7 mouse cellular contexts compared by ENCODE assay signal in genomic region chr1:63729796-63730195, GRCm38 (mm10). TPM values are rescaled to one million over a fixed set of nuclear protein-coding genes. Genes with fewer than 3 reads are reported as not detected.
DNase-seq lines count a peak whose midpoint lies in the region; ATAC-seq and TF ChIP-seq lines count a peak whose summit lies in the region.

No protein-coding gene starts in this region.

- 0 out of 2 replicates have a peak, but pooled peaks have one; percentile 45 for ATAC-seq in lung, embryonic 14.5 days (ENCODE audit: insufficient read depth)
- ATAC-seq in embryonic facial prominence, embryonic 15.5 days (ENCODE audit: insufficient number of reproducible peaks, low FRiP score, low TSS enrichment, low read depth): no peak
- no peak; the same call in 1 of the 2 replicates for ATAC-seq in intestine, embryonic 15.5 days
- peak; percentile 30; the same call in 1 of the 2 replicates for ATAC-seq in neural tube, embryonic 13.5 days (ENCODE audit: low read depth)
- no peak for ATAC-seq in cerebellum, adult (ENCODE audit: insufficient number of reproducible peaks, low FRiP score, low TSS enrichment)

- peak overlapping the region; percentile 74 for H3K9ac ChIP-seq in lung, embryonic 14.5 days
- H3K9ac ChIP-seq in embryonic facial prominence, embryonic 15.5 days: 0 out of 2 replicates have a peak overlapping the region, but pooled peaks have one; percentile 4
- H3K9ac ChIP-seq in intestine, embryonic 15.5 days: 0 out of 2 replicates have a peak overlapping the region, but pooled peaks have one; percentile 11
- peak overlapping the region; percentile 53; the same call in 1 of the 2 replicates for H3K9ac ChIP-seq in neural tube, embryonic 13.5 days

- no peak for DNase-seq in lung, embryonic 14.5 days
- no peak for DNase-seq in lung, postnatal 10 days
- DNase-seq in Muller cell, postnatal 12 days (ENCODE audit: inconsistent ontology term): no peak

- no peaks in the 10 kb centered on the region for H3K36me3 ChIP-seq in lung, embryonic 14.5 days (ENCODE audit: insufficient read depth)
- H3K36me3 ChIP-seq in embryonic facial prominence, embryonic 15.5 days: no peaks in the 10 kb centered on the region
- H3K36me3 ChIP-seq in intestine, embryonic 15.5 days: no peaks in the 10 kb centered on the region
- H3K36me3 ChIP-seq in neural tube, embryonic 13.5 days: no peaks in the 10 kb centered on the region

- 49% methylated on average over 8 of the region's 8 CpGs for WGBS in lung, embryonic 14.5 days
- 47% methylated on average over 8 of the region's 8 CpGs for WGBS in embryonic facial prominence, embryonic 15.5 days
- 48% methylated on average over 8 of the region's 8 CpGs for WGBS in intestine, embryonic 15.5 days
- WGBS in neural tube, embryonic 13.5 days: 41% methylated on average over 8 of the region's 8 CpGs

- H3K4me2 ChIP-seq in lung, embryonic 14.5 days: peak overlapping the region; percentile 68
- peak overlapping the region; percentile 58 for H3K4me2 ChIP-seq in embryonic facial prominence, embryonic 15.5 days (replicated peaks)
- peak overlapping the region; percentile 64 for H3K4me2 ChIP-seq in intestine, embryonic 15.5 days (replicated peaks)
- peak overlapping the region; percentile 65 for H3K4me2 ChIP-seq in neural tube, embryonic 13.5 days

- no peaks in the 10 kb centered on the region for H3K27me3 ChIP-seq in lung, embryonic 14.5 days (ENCODE audit: insufficient read depth, low read length)
- H3K27me3 ChIP-seq in embryonic facial prominence, embryonic 15.5 days: no peaks in the 10 kb centered on the region
- no peaks in the 10 kb centered on the region for H3K27me3 ChIP-seq in intestine, embryonic 15.5 days (replicated peaks)
- peaks cover 8% of the 10 kb centered on the region; the same call in 1 of the 2 replicates for H3K27me3 ChIP-seq in neural tube, embryonic 13.5 days

- no peak for TF ChIP-seq CTCF in lung, embryonic 14.5 days (IDR thresholded peaks at IDR 0.05; ENCODE audit: low read depth)

- peak overlapping the region; percentile 73 for H3K4me3 ChIP-seq in lung, embryonic 14.5 days (ENCODE audit: low read depth, low read length)
- peak overlapping the region; percentile 60 for H3K4me3 ChIP-seq in embryonic facial prominence, embryonic 15.5 days (replicated peaks)
- H3K4me3 ChIP-seq in intestine, embryonic 15.5 days (replicated peaks): peak overlapping the region; percentile 53
- H3K4me3 ChIP-seq in neural tube, embryonic 13.5 days: peak overlapping the region; percentile 72

- no peak overlapping the region for H3K27ac ChIP-seq in lung, embryonic 14.5 days (ENCODE audit: low read depth)
- H3K27ac ChIP-seq in embryonic facial prominence, embryonic 15.5 days (replicated peaks): no peak overlapping the region
- no peak overlapping the region for H3K27ac ChIP-seq in intestine, embryonic 15.5 days
- no peak overlapping the region for H3K27ac ChIP-seq in neural tube, embryonic 13.5 days (replicated peaks)

- peaks cover 8% of the 10 kb centered on the region; the same call in 1 of the 2 replicates for H3K4me1 ChIP-seq in lung, embryonic 14.5 days (ENCODE audit: insufficient read depth)
- peaks cover 20% of the 10 kb centered on the region for H3K4me1 ChIP-seq in embryonic facial prominence, embryonic 15.5 days
- H3K4me1 ChIP-seq in intestine, embryonic 15.5 days (replicated peaks): peaks cover 6% of the 10 kb centered on the region; the same call in 1 of the 2 replicates
- H3K4me1 ChIP-seq in neural tube, embryonic 13.5 days (replicated peaks): peaks cover 31% of the 10 kb centered on the region

- H3K9me3 ChIP-seq in lung, embryonic 14.5 days (ENCODE audit: low read depth, low read length): no peaks in the 10 kb centered on the region
- H3K9me3 ChIP-seq in embryonic facial prominence, embryonic 15.5 days (replicated peaks): no peaks in the 10 kb centered on the region
- H3K9me3 ChIP-seq in intestine, embryonic 15.5 days: no peaks in the 10 kb centered on the region
- H3K9me3 ChIP-seq in neural tube, embryonic 13.5 days: no peaks in the 10 kb centered on the region

RNA-seq across cellular contexts. Expression of gene Mdh1b, which starts 0.3 kb away (rescaled TPM):
- polyA plus RNA-seq in lung, embryonic 14.5 days (2014; fragmentation: Nextera tagmentation; extraction: Ambion mirVana): not detected in 2 replicates
- 1.9 and 3.3 TPM in 2 replicates for polyA plus RNA-seq in embryonic facial prominence, embryonic 15.5 days (2015; fragmentation: Nextera tagmentation; extraction: Ambion mirVana)
- not detected in 2 replicates for polyA plus RNA-seq in intestine, embryonic 15.5 days (2015; fragmentation: Nextera tagmentation; extraction: Ambion mirVana)
- polyA plus RNA-seq in neural tube, embryonic 13.5 days (2015; fragmentation: Nextera tagmentation; extraction: Ambion mirVana): 0.25 and 0.29 TPM in 2 replicates

RNA-seq across cellular contexts. Expression of gene Fastkd2, which starts 0.6 kb away (rescaled TPM):
- 57.9 and 71.3 TPM in 2 replicates for polyA plus RNA-seq in lung, embryonic 14.5 days (2014; fragmentation: Nextera tagmentation; extraction: Ambion mirVana)
- polyA plus RNA-seq in embryonic facial prominence, embryonic 15.5 days (2015; fragmentation: Nextera tagmentation; extraction: Ambion mirVana): 44.7 and 46.0 TPM in 2 replicates
- polyA plus RNA-seq in intestine, embryonic 15.5 days (2015; fragmentation: Nextera tagmentation; extraction: Ambion mirVana): 84.2 and 86.0 TPM in 2 replicates
- polyA plus RNA-seq in neural tube, embryonic 13.5 days (2015; fragmentation: Nextera tagmentation; extraction: Ambion mirVana): 37.5 and 38.3 TPM in 2 replicates

RNA-seq across cellular contexts. Expression of gene 4933402D24Rik, which starts 39.3 kb away (rescaled TPM):
- polyA plus RNA-seq in lung, embryonic 14.5 days (2014; fragmentation: Nextera tagmentation; extraction: Ambion mirVana): not detected in 2 replicates
- polyA plus RNA-seq in embryonic facial prominence, embryonic 15.5 days (2015; fragmentation: Nextera tagmentation; extraction: Ambion mirVana): 0.09 TPM in 2 replicates
- not detected in 2 replicates for polyA plus RNA-seq in intestine, embryonic 15.5 days (2015; fragmentation: Nextera tagmentation; extraction: Ambion mirVana)
- polyA plus RNA-seq in neural tube, embryonic 13.5 days (2015; fragmentation: Nextera tagmentation; extraction: Ambion mirVana): 0.14 TPM in 1 of 2 replicates, not detected in the other

RNA-seq across cellular contexts. Expression of gene Dytn, which starts 43.1 kb away (rescaled TPM):
- polyA plus RNA-seq in lung, embryonic 14.5 days (2014; fragmentation: Nextera tagmentation; extraction: Ambion mirVana): not detected in 2 replicates
- 0.07 TPM in 1 of 2 replicates, not detected in the other for polyA plus RNA-seq in embryonic facial prominence, embryonic 15.5 days (2015; fragmentation: Nextera tagmentation; extraction: Ambion mirVana)
- not detected in 2 replicates for polyA plus RNA-seq in intestine, embryonic 15.5 days (2015; fragmentation: Nextera tagmentation; extraction: Ambion mirVana)
- polyA plus RNA-seq in neural tube, embryonic 13.5 days (2015; fragmentation: Nextera tagmentation; extraction: Ambion mirVana): 0.43 and 1.0 TPM in 2 replicates

Comparison
In these comparisons a context has a peak if more than half of its experiments do, and no peak if none do; other contexts are left out.
1. ATAC-seq: peak in lung, embryonic 14.5 days (single experiment) and neural tube, embryonic 13.5 days (single experiment); none in embryonic facial prominence, embryonic 15.5 days (single experiment), intestine, embryonic 15.5 days (single experiment) and cerebellum, adult (single experiment).
2. H3K9ac ChIP-seq: peak in every context shown above with its lines; median percentile 74 in lung, embryonic 14.5 days; 53 in neural tube, embryonic 13.5 days; 11 in intestine, embryonic 15.5 days; 4 in embryonic facial prominence, embryonic 15.5 days.
3. Peak in every context shown above with its lines, with median percentiles within 50 percentile points of each other: H3K4me2 ChIP-seq and H3K4me3 ChIP-seq.